Mouse (Mus musculus) embryonic fibroblast, embryonic 13.5 days (primary cell): ENCODE data around the gene Thsd4.

ENCODE experiments used
- CTCF ChIP-seq: IDR thresholded peaks from 2 replicates; pipeline ENCODE4 v1.5.1; 2011; ENCODE audit warnings: mild to moderate bottlenecking, control low read depth, low read length, moderate library complexity, borderline replicate concordance; ENCODE audit not compliant: insufficient read depth
- POLR2A ChIP-seq: IDR thresholded peaks from 2 replicates; pipeline ENCODE4 v1.6.1; 2011; ENCODE audit warnings: low read depth, mild to moderate bottlenecking, control low read depth, low read length, moderate library complexity

DNA sequence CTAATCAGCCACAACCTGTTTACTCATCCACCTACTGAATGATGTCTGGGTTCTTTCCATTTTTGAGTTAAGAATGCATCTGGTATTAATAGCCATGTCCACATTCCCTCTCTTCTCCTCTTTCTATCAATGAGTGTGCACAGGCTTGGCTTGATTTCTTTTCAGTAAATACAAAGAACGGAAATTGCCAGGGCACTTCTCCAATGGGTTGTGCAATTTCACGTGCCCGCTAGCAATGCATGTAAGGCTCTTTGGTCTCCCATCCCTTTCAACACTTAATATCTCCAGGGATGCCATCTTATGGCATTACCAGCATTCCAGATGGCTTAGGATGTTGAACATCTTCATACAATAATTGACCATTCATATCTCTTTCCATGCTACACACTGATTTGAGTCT is 345.5 kb downstream of the Thsd4 start:
- no peak for TF ChIP-seq POLR2A
- no peak for TF ChIP-seq CTCF
